Mouse (Mus musculus) neutrophil, adult 83 days (primary cell): ENCODE measurements around the gene Ccdc150. TPM values are rescaled to one million over a fixed set of nuclear protein-coding genes. Genes with fewer than 3 reads are reported as not detected.

Experiments used
- total RNA-seq, 2 experiments: library from RNA; stranded (reverse); gene quantifications; one replicate each; pipeline ENCODE4 v1.2.4; 2023

The Ccdc150 gene
- total RNA-seq, result under 1 TPM; 0.22 to 0.33 TPM

GRCm38 (mm10) chr1:54250158-54250866 is at the start of gene Ccdc150:
Ccdc150 (plus strand) TSS chr1:54250683.

Other genes with a start within 250 kb of the Ccdc150 start
- gene Hecw2, start 55.5 kb upstream of the Ccdc150 start, total RNA-seq, result under 1 TPM in 1 of 2 experiments, not detected in 1; 0.22 TPM
- gene Gtf3c3, start 188.3 kb downstream of the Ccdc150 start, total RNA-seq, result 1 to 10 TPM; 6.0 to 7.2 TPM